Mouse (Mus musculus) heart, adult 2 months (tissue): ENCODE data around the gene Bdnf.

ENCODE experiments used
- EP300 ChIP-seq: fragments of 200-500 bp; IDR thresholded peaks from 2 replicates; pipeline ENCODE4 v1.6.1; 2011; ENCODE audit warnings: low read depth, low read length, control low read depth; ENCODE audit not compliant: insufficient read depth
- POLR2A ChIP-seq: fragments of 200-500 bp; IDR thresholded peaks from 2 replicates; pipeline ENCODE4 v1.6.1; 2011; ENCODE audit warnings: mild to moderate bottlenecking, low read depth, low read length, control low read depth; ENCODE audit not compliant: insufficient read depth

DNA sequence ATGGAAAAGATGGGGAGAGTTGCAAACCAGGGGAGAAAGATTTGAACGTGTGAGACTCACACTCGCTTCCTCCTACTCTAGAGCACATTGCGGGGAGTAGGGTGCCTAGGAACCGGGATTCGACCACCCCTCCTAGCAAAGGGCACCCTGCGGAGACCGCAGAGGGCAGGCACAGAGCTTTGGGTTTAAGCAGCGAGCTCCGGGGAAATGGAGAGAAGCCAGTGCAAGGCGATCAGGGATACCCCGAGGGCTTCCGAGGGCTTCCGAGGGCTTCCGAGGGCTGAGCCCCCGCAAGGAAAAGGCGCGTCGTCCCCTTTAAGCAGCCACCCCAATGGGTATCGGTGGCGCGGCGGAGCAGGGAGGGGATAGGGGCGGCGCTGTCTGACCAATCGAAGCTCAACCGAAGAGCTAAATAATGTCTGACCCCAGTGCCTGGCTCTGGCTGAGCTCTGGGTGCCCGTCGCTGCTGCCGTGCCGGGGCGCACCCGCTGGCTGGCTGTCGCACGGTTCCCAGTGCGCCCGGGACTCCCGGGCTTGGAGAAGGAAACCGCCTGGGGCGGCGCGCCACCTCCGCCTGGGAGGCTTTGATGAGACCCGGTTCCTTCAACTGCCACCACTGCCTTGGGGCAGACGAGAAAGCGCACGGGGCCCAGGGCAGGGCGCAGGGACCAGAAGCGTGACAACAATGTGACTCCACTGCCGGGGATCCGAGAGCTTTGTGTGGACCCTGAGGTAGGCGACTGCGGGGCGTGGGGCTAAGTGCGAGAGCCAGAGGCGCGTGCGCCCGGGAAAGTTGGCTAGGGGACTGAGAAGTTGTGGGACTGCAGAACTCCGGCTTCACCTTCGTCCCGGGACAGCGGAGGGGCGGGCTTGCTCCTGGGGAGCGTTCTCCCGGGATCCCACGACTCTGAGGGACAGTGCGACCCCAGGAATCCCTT, 18.9 kb downstream of the Bdnf start:
- TF ChIP-seq EP300 (no peak), POLR2A (peak; percentile 52; the same call in 1 of the 2 replicates)
